19 mouse cellular contexts compared by ENCODE assay signal in genomic region chr1:62715004-62715403, GRCm38 (mm10).
"Had no signal": no experiment of that assay in that cellular context is flagged by ENCODE, and none has a peak within 500 bp of the region (broad histone marks: within the 10 kb centered on the region; RNA-seq: fewer than 3 reads in every experiment).

No protein-coding gene starts in this region.

- H3K4me3 ChIP-seq: limb, embryonic 13.5 days; liver, embryonic 13.5 days; midbrain, embryonic 12.5 days; midbrain, embryonic 15.5 days; neural tube, embryonic 12.5 days; neural tube, embryonic 15.5 days; stomach, embryonic 15.5 days had no signal

- DNase-seq: kidney, adult 2 months; left cerebral cortex, postnatal 4 days; liver; liver, embryonic 13.5 days; lung, adult 2 months; lung, postnatal 14 days; lung, postnatal 4 days; retina, postnatal 1 day; right cerebral cortex, postnatal 25 days; spleen, adult 18-20 months; thymus, adult 18-20 months; thymus, postnatal 4 days had no signal

- H3K4me2 ChIP-seq: liver, embryonic 13.5 days; midbrain, embryonic 12.5 days; midbrain, embryonic 15.5 days; stomach, embryonic 15.5 days had no signal

- H3K27ac ChIP-seq: kidney, postnatal 0 days; limb, embryonic 13.5 days; liver, embryonic 13.5 days; midbrain, embryonic 12.5 days; midbrain, embryonic 15.5 days; neural tube, embryonic 12.5 days; neural tube, embryonic 15.5 days; stomach, embryonic 15.5 days had no signal

- H3K27me3 ChIP-seq: limb, embryonic 13.5 days; stomach, embryonic 15.5 days had no signal

- H3K9me3 ChIP-seq: limb, embryonic 13.5 days; liver, embryonic 13.5 days; midbrain, embryonic 12.5 days; midbrain, embryonic 15.5 days; neural tube, embryonic 12.5 days; neural tube, embryonic 15.5 days; stomach, embryonic 15.5 days had no signal

- H3K9ac ChIP-seq: limb, embryonic 13.5 days; liver, embryonic 13.5 days; midbrain, embryonic 12.5 days; midbrain, embryonic 15.5 days; neural tube, embryonic 12.5 days; neural tube, embryonic 15.5 days; stomach, embryonic 15.5 days had no signal

- ATAC-seq: midbrain, embryonic 15.5 days had no signal

- H3K4me1 ChIP-seq: liver, embryonic 13.5 days had no signal

- H3K36me3 ChIP-seq: liver, embryonic 13.5 days; midbrain, embryonic 12.5 days; midbrain, embryonic 15.5 days; stomach, embryonic 15.5 days had no signal
